Mouse (Mus musculus): Measurements from ENCODE around the gene Tmem221. TPM values are rescaled to one million over a fixed set of nuclear protein-coding genes. Genes with fewer than 3 reads are reported as not detected.

The Tmem221 gene
- polyA plus RNA-seq (2012; rRNA removed), result 0.19 and 0.30 TPM in 2 replicates

DNA sequence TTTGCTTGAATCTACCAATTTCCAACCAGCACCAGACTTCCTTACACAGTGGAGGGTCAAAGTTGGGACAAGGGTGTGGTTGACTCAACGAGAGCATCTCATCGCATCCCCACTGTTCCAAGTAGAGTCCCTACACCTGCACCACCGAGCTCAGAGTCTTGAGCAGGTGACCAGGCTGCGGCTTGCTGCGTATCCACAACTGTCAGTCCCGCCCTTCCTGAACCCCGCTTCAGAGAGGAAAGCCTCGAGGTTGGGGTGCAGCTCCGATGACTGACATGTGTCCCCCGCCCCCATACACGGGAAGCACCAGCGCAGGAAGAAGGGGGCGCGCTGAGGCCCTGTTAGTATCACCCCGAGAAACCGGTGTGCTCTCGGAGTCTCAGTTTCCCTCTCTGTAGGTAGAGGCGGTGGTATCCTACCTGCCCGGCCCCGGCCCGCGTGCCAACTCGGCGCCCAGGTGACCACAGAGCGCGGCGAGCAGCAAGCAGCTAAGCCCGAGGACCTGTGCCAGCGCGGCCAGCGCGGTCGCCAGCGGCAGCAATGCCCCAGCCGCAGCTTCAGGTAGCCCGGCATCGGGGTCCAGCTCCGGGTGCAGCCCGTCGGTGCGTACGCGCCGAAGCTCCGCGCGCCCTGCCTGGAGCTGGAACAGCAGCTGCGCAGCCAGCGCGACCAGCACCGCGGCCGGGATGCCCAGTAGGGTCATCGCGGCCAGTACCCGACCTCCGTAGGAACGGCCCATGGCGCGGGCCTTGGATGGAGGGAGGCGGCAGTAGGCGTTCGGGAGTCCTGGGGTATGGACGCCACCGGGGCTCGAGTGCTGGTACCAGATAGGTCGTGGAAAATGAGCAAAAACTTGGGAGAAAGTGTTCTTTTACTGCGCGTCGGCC is at the start of gene Tmem221:
Gene Tmem221, minus strand, starts transcription at position 801 of the 887 bp plus-strand sequence.
- TF ChIP-seq POLR2A (IDR thresholded peaks at IDR 0.05; ENCODE audit: extremely low read depth, insufficient read depth, low read length) (no peak), CTCF (IDR thresholded peaks at IDR 0.05; ENCODE audit: extremely low read depth, insufficient read depth, low read length) (no peak)
- H3K4me1 ChIP-seq (ENCODE audit: control insufficient read depth, insufficient read depth, low read length), result no peaks in the 10 kb centered on the region
- H3K27ac ChIP-seq (ENCODE audit: insufficient read depth, low read length), result no peak within 1 kb of the TSS
- H3K4me3 ChIP-seq (ENCODE audit: insufficient read depth, low read length), result no peak within 1 kb of the TSS

GRCm38 (mm10) chr8:71604021-71604420 is 45.4 kb upstream of the Tmem221 start:
- no peak overlapping the region for H3K27ac ChIP-seq (ENCODE audit: insufficient read depth, low read length)
- H3K4me1 ChIP-seq (ENCODE audit: control insufficient read depth, insufficient read depth, low read length), result no peaks in the 10 kb centered on the region
- TF ChIP-seq CTCF (IDR thresholded peaks at IDR 0.05; ENCODE audit: extremely low read depth, insufficient read depth, low read length), result no peak
- no peak overlapping the region for H3K4me3 ChIP-seq (ENCODE audit: insufficient read depth, low read length)

- H3K4me1 ChIP-seq (ENCODE audit: control insufficient read depth, insufficient read depth, low read length), result no peaks in the 10 kb centered on the region
- H3K27ac ChIP-seq (ENCODE audit: insufficient read depth, low read length), result no peak overlapping the region
- TF ChIP-seq CTCF (IDR thresholded peaks at IDR 0.05; ENCODE audit: extremely low read depth, insufficient read depth, low read length), result no peak
- no peak for TF ChIP-seq POLR2A (IDR thresholded peaks at IDR 0.05; ENCODE audit: extremely low read depth, insufficient read depth, low read length)
- H3K4me3 ChIP-seq (ENCODE audit: insufficient read depth, low read length), result peak overlapping the region; percentile 19; the same call in 1 of the 2 replicates
Measured at GRCm38 (mm10) chr8:71602666-71603334, 44.1 kb upstream of the Tmem221 start.

- Histone ChIP-seq H3K4me3 (ENCODE audit: insufficient read depth, low read length) (peak overlapping the region; percentile 19; the same call in 1 of the 2 replicates), H3K4me1 (ENCODE audit: control insufficient read depth, insufficient read depth, low read length) (no peaks in the 10 kb centered on the region), H3K27ac (ENCODE audit: insufficient read depth, low read length) (no peak overlapping the region)
- TF ChIP-seq POLR2A (IDR thresholded peaks at IDR 0.05; ENCODE audit: extremely low read depth, insufficient read depth, low read length), result no peak
- TF ChIP-seq CTCF (IDR thresholded peaks at IDR 0.05; ENCODE audit: extremely low read depth, insufficient read depth, low read length), result no peak
Measured at GRCm38 (mm10) chr8:71601939-71602665, 43.4 kb upstream of the Tmem221 start.

- TF ChIP-seq POLR2A (IDR thresholded peaks at IDR 0.05; ENCODE audit: extremely low read depth, insufficient read depth, low read length), result no peak
- TF ChIP-seq CTCF (IDR thresholded peaks at IDR 0.05; ENCODE audit: extremely low read depth, insufficient read depth, low read length), result no peak
- no peak overlapping the region for H3K4me3 ChIP-seq (ENCODE audit: insufficient read depth, low read length)
- no peaks in the 10 kb centered on the region for H3K4me1 ChIP-seq (ENCODE audit: control insufficient read depth, insufficient read depth, low read length)
- no peak overlapping the region for H3K27ac ChIP-seq (ENCODE audit: insufficient read depth, low read length)
Measured at GRCm38 (mm10) chr8:71598841-71599240, 40.2 kb upstream of the Tmem221 start.

- no peak overlapping the region for H3K27ac ChIP-seq (ENCODE audit: insufficient read depth, low read length)
- H3K4me3 ChIP-seq (ENCODE audit: insufficient read depth, low read length), result no peak overlapping the region
- no peak for TF ChIP-seq CTCF (IDR thresholded peaks at IDR 0.05; ENCODE audit: extremely low read depth, insufficient read depth, low read length)
- TF ChIP-seq POLR2A (IDR thresholded peaks at IDR 0.05; ENCODE audit: extremely low read depth, insufficient read depth, low read length), result no peak
- no peaks in the 10 kb centered on the region for H3K4me1 ChIP-seq (ENCODE audit: control insufficient read depth, insufficient read depth, low read length)
Measured at GRCm38 (mm10) chr8:71598375-71598774, 39.7 kb upstream of the Tmem221 start.

DNA sequence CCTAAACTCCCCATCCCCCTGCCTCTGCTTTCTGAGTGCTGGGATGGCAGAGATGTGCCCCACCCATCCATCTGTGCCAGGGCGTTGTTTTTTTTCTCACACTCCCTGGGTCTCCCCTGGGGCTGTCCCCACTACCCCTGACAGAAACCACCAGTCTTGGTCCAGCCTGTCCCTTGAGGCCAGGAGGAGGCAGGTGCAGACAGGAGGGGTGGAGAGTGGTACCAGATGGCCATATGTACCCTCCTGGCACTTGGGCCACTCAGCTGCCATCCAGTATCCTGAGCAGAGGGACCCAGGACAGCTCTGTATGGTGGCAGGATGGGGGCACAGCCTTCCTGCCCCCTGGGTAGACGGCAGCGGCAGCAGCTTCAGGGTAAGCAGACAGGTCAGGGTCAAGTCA is 38.8 kb upstream of the Tmem221 start, which contains the start of gene Fam129c:
Gene Fam129c, plus strand, starts transcription at position 198 of the 400 bp plus-strand sequence.
- no peak within 1 kb of the TSS for H3K4me3 ChIP-seq (ENCODE audit: insufficient read depth, low read length)
- H3K4me1 ChIP-seq (ENCODE audit: control insufficient read depth, insufficient read depth, low read length), result peaks cover 3% of the 10 kb centered on the region
- H3K27ac ChIP-seq (ENCODE audit: insufficient read depth, low read length), result no peak within 1 kb of the TSS
- TF ChIP-seq POLR2A (IDR thresholded peaks at IDR 0.05; ENCODE audit: extremely low read depth, insufficient read depth, low read length) (no peak), CTCF (IDR thresholded peaks at IDR 0.05; ENCODE audit: extremely low read depth, insufficient read depth, low read length) (no peak)

- TF ChIP-seq POLR2A (IDR thresholded peaks at IDR 0.05; ENCODE audit: extremely low read depth, insufficient read depth, low read length), result no peak
- no peak for TF ChIP-seq CTCF (IDR thresholded peaks at IDR 0.05; ENCODE audit: extremely low read depth, insufficient read depth, low read length)
- peaks cover 3% of the 10 kb centered on the region for H3K4me1 ChIP-seq (ENCODE audit: control insufficient read depth, insufficient read depth, low read length)
- no peak overlapping the region for H3K27ac ChIP-seq (ENCODE audit: insufficient read depth, low read length)
- H3K4me3 ChIP-seq (ENCODE audit: insufficient read depth, low read length), result no peak overlapping the region
Measured at GRCm38 (mm10) chr8:71596798-71597197, 38.1 kb upstream of the Tmem221 start.

DNA sequence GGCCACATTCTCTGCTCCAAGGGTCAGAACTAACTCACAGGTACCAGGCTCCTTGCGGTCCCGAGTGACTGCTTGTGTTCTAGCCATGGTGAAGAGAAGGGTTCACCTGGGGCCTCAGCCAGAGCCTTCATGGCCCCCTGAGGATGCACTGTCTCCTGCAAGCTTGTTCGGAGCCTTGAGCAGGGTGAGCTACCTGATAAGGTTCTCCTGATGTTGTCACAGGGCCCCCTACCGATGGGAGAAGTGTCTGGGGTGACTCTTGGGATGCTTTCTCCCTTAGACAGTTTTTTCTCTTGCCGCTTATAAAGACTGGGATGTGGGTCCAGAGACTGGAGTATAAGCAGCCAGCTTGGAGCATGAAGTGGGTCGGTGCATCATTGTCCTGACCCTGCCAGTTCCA is 37.7 kb upstream of the Tmem221 start:
- Histone ChIP-seq H3K4me3 (ENCODE audit: insufficient read depth, low read length) (no peak overlapping the region), H3K4me1 (ENCODE audit: control insufficient read depth, insufficient read depth, low read length) (peaks cover 3% of the 10 kb centered on the region), H3K27ac (ENCODE audit: insufficient read depth, low read length) (no peak overlapping the region)
- TF ChIP-seq CTCF (IDR thresholded peaks at IDR 0.05; ENCODE audit: extremely low read depth, insufficient read depth, low read length) (no peak), POLR2A (IDR thresholded peaks at IDR 0.05; ENCODE audit: extremely low read depth, insufficient read depth, low read length) (no peak)
